Mouse (Mus musculus): ENCODE data around the gene Slc2a13.

DNA sequence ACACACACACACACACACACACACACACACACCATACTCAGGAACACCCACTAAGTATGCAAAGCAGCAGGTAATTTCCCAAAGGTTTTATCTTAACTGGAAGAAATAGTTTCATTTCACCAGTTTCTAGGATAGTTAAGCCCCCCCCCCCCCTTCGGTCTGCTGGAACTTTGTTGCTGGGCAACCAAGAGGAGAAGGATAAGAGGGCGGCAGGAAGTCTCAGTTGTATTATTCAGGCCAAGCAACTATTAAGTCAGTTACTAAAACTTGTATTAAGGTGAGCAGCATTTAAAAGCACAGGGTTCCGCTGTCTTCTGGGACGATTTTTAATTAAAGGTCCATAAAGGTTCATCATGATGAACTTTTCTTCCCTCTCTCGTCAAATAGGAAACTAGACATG, 198.6 kb downstream of the Slc2a13 start:
- no peak for TF ChIP-seq CTCF (IDR thresholded peaks at IDR 0.05; ENCODE audit: insufficient read depth, low read depth, low read length)
- TF ChIP-seq POLR2A (IDR thresholded peaks at IDR 0.05; ENCODE audit: insufficient read depth, low read depth, low read length): no peak

Data from olfactory bulb, adult 2 months (tissue).